Mouse (Mus musculus) liver, postnatal 0 days (tissue): Measurements from ENCODE around the gene Olfr780.
"Not testable (repeated sequence)": the region's sequence is repeated elsewhere in the genome, so short reads cannot be mapped to it uniquely, and the experiment has no call there.

ENCODE experiments used
- CTCF ChIP-seq: sonication (generic); IDR thresholded peaks from 2 replicates; pipeline ENCODE4 v1.5.1; 2016; ENCODE audit warnings: antibody characterized with exemption, low read depth
- EP300 ChIP-seq: IDR thresholded peaks from 2 replicates; pipeline ENCODE4 v1.6.1; 2016; ENCODE audit warnings: antibody characterized with exemption, low read depth, mild to moderate bottlenecking

GRCm38 (mm10) chr10:129352475-129352874, 34.6 kb downstream of the Olfr780 start:
- TF ChIP-seq CTCF, EP300: not testable (repeated sequence)
